Mouse (Mus musculus): ENCODE results near the gene Ercc4.
"Not testable (repeated sequence)": the region's sequence is repeated elsewhere in the genome, so short reads cannot be mapped to it uniquely, and the experiment has no call there.

The Ercc4 gene

GRCm38 (mm10) chr16:13109156-13109989 is at the start of gene Ercc4:
Ercc4 (plus strand) TSS chr16:13109684.
- DNase-seq (ENCODE audit: low read depth), result peak; percentile 85

GRCm38 (mm10) chr16:13061113-13061512 is 48.4 kb upstream of the Ercc4 start:
- DNase-seq (ENCODE audit: low read depth), result no peak

- no peak for DNase-seq (ENCODE audit: low read depth)
Measured at GRCm38 (mm10) chr16:13074176-13074575, 35.3 kb upstream of the Ercc4 start.

GRCm38 (mm10) chr16:13080161-13080560 is 29.3 kb upstream of the Ercc4 start:
- DNase-seq (ENCODE audit: low read depth), result no peak

- no peak for DNase-seq (ENCODE audit: low read depth)
Measured at GRCm38 (mm10) chr16:13083155-13083798, 26.2 kb upstream of the Ercc4 start.

DNA sequence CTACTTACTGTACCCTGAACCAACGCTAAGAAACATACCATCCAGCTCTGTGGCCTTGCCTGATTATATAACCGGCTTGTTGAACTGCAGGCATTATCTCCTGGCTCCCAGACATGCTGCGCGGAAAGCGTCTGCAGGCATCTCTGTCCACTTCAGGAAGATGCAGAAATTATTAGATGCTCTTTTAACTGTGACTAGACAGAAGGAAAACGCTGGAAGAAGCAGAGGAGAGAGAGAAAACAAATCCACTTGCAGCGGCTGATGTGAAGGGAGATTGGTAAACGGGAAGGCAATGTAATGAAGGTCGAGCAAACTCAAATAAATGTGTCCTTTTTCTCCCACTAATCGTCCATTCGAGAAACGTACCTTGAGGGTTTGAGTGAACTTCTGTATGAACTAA is 1.1 kb upstream of the Ercc4 start:
- no peak for DNase-seq (ENCODE audit: low read depth)

GRCm38 (mm10) chr16:13109990-13110595 is 609 bp downstream of the Ercc4 start:
- peak; percentile 9 for DNase-seq (ENCODE audit: low read depth)

GRCm38 (mm10) chr16:13114821-13115220 is 5.3 kb downstream of the Ercc4 start:
- DNase-seq (ENCODE audit: low read depth), result no peak

DNA sequence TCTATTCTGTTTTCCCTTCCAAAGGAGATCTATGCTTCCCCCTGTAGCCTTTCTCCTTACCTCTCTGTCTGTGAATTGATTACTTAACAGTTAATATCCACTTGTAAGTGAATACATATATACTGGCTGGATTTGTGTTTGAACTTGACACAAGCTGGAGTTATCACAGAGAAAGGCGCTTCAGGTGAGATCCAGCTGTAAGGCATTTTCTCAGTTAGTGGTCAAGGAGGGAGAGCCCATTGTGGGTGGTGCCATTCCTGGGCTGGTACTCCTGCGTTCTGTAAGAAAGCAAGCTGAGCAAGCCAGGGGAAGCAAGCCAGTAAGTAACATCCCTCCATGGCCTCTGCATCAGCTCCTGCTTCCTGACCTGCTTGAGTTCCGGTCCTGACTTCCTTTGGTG is 6.0 kb downstream of the Ercc4 start:
- DNase-seq (ENCODE audit: low read depth), result not testable (repeated sequence)

DNA sequence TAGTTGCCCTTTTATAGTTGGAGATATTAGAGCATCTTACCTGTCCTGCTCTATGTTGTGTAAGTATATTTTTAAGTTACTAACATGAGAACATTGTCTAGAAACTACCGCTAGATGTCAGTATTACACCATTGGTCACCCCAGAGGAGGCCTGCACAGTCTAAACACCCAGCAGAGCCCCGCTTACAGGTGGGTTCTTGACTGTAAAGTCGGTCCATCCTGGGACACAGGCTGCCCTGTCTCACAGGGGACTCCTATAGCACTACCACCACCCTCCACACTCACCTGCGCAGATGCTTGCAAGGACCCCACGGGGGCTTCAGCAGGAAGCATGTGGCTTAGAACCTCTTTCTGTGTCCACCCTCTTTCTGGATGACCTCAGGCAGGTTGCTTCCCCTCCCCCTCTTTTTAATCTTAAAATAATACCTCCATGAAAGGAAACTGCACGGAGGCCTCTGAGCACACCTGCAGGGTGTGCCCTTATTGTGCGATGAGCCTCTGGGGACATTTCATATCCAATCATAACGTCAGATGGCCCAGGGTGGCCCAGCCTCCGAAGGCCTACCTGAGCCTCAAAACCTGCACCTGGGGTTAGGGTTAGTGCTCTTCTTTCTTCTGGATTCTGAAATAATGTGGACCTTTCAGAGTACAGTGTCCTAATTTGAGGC is 7.9 kb downstream of the Ercc4 start:
- DNase-seq (ENCODE audit: low read depth), result peak; percentile 48

- DNase-seq (ENCODE audit: low read depth), result no peak
Measured at GRCm38 (mm10) chr16:13117967-13118430, 8.5 kb downstream of the Ercc4 start.

GRCm38 (mm10) chr16:13118754-13119294 is 9.3 kb downstream of the Ercc4 start:
- DNase-seq (ENCODE audit: low read depth), result no peak

GRCm38 (mm10) chr16:13119641-13120350 is 10.3 kb downstream of the Ercc4 start:
- DNase-seq (ENCODE audit: low read depth), result no peak

GRCm38 (mm10) chr16:13125357-13125756 is 15.9 kb downstream of the Ercc4 start:
- no peak for DNase-seq (ENCODE audit: low read depth)

GRCm38 (mm10) chr16:13127566-13127965 is 18.1 kb downstream of the Ercc4 start:
- no peak for DNase-seq (ENCODE audit: low read depth)

DNA sequence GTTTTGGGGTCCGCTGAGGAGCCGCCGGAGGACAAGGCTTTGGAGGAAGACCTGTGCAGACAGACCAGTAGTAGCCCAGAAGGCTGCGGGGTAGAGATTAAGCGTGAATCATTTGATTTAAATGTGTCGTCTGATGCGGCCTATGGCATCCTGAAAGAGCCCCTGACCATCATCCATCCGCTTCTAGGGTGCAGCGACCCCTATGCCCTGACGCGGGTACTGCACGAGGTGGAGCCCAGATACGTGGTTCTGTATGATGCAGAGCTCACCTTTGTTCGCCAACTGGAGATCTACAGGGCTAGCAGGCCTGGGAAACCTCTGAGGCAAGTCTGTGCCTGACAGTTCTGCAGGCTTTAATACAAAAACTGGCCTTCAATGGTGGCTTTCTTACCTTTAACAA is 20.9 kb downstream of the Ercc4 start:
- no peak for DNase-seq (ENCODE audit: low read depth)

DNA sequence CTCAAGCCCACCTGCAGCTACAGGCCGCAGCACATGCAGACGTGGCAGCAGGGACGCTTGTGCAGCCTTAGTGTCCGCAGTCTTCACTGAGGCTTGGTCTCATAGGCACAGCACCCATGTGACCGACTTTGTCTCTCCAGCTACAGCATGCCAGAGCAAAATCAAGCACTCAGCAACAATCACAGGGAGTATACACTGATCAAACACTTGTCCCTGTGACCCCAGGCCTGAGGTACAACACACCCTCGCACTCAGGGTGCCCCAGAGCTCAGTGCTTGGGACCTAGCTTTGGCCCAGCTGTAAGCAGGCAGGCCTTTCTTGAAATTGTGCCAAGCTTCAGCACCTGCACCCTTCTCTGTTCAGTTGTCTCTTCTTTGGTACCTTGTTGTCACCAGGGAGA is 31.7 kb downstream of the Ercc4 start:
- DNase-seq (ENCODE audit: low read depth), result no peak

DNA sequence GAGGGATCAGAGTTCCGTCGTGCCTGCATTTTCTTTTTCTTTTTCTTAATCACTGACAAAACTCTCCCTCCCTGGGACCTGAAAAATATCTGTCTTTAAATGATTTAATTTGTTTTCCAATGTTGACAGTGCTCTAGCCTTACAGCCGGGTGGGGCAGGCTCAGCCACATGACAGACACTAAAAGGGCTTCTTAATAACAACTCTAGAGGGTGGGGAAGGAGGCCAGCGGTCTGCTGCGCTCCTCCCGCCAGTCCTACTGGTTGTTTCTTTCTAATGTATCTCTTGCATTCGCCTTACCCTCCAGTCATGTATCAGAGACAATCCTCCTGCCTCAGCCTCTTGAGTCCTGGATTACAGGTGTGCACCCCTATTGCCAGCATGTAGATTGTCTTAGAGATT is 34.4 kb downstream of the Ercc4 start:
- no peak for DNase-seq (ENCODE audit: low read depth)

- no peak for DNase-seq (ENCODE audit: low read depth)
Measured at GRCm38 (mm10) chr16:13144682-13145410, 35.4 kb downstream of the Ercc4 start.

DNA sequence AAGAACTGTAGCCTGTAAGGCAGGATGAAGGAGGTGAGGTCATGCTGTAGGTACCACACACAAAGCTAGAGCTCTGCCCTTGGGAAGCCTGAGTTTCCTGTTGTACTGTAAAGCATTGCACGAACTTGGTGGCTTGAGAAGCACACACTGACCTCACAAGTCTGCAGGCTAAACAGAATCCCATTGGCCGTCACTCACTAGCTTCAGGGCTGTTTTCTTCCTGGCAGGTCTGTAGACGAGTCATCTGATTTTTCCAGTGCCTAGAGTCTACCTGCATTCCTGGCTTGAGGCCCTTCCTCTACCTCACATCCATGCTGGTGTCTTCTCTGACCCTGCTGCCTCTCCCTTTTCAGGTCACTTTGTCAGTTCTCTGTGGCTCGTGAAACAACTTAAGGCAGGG is 36.7 kb downstream of the Ercc4 start:
- no peak for DNase-seq (ENCODE audit: low read depth)
